Mouse (Mus musculus) layer of hippocampus, adult 8-10 months (tissue): ENCODE data around the gene Cux1. TPM values are rescaled to one million over a fixed set of nuclear protein-coding genes. Genes with fewer than 3 reads are reported as not detected.

Source experiments
- DNase-seq, 2 experiments: peaks; one replicate each; pipeline ENCODE4 v3.0.0; 2022; ENCODE audit warnings: low spot score in 2 of 2
- total RNA-seq, 4 experiments: library from RNA; stranded (reverse); gene quantifications; 2 replicates each; pipeline ENCODE4 v1.2.4; 2022

Cux1 gene
- total RNA-seq, 4 experiments from 2014 or later, result 37.3 to 53.2 (median 46.7) TPM

DNA sequence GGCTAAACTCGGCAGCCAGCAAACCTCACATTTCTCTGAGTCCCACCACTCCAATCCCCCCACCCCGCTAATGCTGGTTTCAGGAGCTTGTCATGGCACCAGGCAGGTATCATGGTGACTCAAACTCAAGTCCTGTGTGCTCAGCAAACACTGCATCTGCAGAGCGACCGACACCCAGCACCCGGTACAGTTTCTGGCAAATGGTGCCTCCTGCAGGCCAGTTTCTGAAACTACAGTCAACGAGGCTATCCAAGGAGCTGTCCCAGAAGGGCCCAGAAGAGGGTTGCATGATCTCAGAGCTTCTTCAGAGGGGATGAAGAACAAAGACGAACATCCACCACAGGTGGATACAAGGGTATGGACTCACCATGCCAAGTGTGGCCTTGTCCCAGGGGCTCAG is 316.3 kb downstream of the Cux1 start:
- peak in 1 of 2 experiments; percentile 38 for DNase-seq

DNA sequence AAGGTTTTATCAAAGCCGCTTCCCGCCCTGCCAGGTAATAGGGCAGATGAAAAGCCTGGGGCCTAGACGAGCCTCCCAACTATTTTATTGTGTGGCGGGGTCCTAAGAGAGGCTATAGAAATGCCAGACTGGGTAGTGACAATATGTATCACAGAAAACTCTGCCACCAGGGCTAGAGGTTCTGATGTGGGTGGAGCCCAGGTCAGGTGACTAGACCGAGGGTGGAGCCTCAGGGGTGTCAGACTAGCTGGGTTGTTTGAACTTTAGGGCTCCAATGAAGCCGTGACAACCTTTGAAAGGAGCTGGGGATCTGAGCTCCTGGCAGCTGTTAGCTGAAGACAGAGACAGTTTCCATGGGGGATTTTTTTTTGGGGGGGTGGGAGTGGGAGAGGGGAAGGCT is 318.8 kb downstream of the Cux1 start:
- DNase-seq, result no peak

GRCm38 (mm10) chr5:136246452-136246838 is 320.8 kb downstream of the Cux1 start, which contains the start of gene Sh2b2:
TSS of gene Sh2b2 (minus strand) at chr5:136246556.
- DNase-seq, result no peak

DNA sequence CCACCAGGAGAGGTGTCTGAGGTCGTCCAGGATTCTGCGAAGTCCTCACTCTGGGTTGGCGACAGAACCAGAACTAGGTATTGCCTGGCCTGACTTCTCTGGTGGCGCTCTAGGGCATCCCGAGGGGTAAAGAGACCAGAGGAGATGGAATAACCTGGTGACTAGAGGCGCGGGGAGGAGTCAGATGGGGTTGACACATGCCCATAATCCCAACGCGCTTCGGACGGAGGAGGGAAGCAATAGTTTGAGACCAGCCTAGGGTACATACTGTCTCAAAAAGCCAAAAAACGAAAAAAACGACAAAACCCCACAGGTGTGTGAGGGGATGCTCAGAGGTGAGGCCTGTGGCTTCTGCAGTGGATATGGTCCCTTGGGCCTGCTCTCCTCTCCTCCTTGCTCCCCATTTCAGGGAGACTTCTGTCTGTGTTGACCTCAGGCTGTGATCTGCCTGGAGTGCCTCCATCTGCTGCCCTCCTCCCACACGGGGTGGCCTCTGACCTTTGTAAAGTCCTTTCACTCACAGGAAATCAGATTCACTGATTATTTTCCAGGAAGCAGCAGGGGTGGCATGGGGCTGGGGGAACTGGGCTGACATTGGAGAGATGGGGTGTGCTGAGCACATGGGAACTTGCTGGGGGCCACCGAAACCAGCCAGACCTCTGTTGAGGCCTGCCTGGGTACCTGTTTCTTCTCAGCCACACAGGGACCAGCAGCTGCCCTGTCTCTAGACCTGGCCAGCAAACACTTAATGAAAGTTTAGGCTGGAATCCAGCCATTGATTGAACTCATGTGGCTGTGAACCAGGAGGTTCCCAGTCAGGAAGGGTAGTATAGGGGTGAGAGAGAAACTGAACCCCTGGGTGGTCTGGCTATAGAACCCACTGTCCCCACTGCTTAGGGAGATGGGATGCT is 321.5 kb downstream of the Cux1 start:
- no peak for DNase-seq

DNA sequence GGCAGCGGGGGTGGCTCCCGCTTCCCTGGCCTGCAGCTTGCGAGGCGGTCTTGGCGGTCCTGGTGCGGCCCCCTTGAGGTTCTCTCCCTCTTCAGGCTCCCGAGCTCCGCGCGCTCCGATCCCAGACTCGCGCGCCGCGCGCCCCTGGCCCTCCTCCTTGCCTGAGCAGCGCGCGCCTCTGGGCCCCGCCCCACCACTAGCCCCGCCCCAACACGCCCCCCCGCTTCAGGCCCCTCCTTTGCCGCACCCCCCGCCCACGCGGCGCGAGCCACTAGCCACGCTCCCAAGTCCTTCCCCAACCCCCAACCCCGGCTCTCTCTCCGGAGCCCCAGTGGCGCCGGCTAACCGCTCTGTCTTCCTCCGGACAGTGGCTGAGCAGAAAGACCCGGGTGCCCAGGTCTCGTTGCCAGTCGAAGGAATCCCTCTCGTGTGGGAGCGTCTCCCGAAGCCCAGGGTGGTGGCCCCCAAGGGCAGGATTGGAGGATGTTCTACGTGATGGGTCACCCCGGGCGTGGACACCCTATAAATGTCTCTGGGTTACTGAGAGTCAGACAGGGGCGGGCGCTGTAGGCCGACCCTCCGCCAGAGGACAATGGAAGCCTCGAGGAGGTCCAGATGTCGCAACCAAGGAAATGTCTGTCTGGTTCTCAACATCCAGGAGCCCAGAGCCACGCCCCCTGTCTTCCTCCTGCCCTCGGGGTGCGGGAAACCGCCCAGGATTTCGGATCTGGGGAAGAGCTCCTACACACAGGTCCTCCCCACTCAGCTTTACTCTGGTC is 322.3 kb downstream of the Cux1 start:
- peak; percentile 53 to 69 for DNase-seq

GRCm38 (mm10) chr5:136243851-136244761 is 323.2 kb downstream of the Cux1 start:
- DNase-seq, result no peak

DNA sequence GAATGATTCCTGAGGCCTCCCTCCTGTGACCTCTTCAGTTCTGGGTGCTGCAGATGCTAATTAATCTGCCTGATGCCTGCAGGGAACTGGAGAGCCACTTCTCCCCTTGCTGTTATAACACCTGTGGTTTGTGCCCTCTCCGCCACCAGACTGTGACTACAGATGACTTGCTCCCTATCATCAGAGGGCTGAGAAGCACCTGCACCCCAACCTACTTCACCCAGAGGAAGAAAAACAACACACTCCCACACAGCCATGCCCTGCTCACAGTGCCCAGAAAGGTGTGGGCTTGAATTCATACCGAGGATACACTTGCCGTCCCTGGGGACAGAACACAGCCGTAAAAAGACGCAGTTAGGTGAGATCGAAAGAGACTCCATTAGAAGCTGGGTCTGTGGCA is 326.1 kb downstream of the Cux1 start:
- DNase-seq, result no peak

DNA sequence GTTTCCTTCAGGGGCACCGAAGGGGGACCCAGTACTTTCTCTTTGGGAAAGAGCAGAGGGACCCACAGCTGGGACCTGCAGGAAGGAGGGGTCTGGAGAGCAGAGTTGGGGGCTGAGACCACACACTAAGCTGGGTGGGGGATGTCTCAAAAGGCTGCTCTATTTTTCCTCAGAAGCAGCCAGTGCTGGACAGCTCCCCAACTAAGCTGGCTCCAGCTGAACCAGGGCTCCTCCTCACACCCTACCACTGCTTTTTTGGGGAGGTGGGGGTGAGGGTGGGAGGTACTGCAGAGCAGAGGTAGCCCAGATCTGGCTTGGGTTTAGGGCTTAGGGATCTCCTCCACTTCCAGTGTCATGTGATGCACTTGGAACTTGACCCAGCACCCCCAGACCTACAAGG is 326.9 kb downstream of the Cux1 start:
- DNase-seq, result no peak

DNA sequence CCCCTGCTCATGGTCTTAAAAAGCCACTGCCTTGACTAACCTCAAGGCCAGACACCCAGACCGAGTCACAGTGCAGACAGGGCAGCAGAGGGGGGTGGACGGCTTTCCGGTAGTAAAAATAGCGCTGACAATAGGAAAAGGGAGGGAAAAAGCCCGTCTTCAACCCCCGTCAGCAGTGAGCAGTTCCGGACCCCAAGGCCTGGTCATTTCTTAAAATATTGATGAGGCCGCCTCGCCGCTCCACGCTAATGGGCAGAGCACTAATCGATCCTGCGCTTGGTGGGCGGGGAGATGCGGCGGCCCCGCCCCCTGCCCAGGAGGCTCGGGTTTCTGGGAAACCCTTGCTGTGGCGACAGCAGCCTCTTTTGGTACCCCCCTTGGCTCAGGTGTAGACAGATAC is 329.7 kb downstream of the Cux1 start:
- no peak for DNase-seq

GRCm38 (mm10) chr5:136236611-136237010 is 330.7 kb downstream of the Cux1 start:
- no peak for DNase-seq

DNA sequence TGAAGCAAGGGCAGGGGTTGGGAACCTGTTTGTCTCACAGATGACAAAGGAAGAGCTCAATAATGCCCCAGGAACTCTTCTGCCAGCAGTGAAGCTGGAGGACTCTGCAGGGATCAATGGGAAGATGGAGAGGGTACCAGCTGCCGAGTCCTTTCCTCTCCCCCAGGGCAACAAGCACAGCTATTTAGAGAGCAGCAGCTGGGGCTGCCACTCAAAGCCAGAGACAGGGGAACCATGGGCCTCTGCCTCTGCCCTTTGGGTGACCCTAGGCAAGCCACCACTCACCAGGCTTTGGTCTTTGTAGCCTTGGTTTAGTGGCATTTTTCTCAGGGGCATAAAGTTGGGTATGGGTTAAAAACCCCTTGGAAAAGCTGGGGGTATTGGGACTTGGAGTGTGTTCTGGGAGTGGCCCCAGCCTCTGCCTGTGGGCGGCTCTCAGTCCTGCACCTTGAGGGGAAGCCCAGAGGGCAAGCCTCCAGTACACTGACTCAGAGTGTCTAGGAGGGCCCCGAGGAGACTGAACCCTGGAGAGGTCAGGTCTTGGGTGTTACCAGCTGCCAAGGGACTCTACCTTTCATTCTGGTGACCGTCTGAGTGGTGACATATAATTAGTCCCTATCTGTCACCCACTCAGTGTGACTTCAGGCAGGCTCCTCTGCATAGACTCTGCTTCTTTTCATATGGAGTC is 336.8 kb downstream of the Cux1 start:
- no peak for DNase-seq

- DNase-seq, result no peak
Measured at GRCm38 (mm10) chr5:136226246-136226876, 340.9 kb downstream of the Cux1 start.

DNA sequence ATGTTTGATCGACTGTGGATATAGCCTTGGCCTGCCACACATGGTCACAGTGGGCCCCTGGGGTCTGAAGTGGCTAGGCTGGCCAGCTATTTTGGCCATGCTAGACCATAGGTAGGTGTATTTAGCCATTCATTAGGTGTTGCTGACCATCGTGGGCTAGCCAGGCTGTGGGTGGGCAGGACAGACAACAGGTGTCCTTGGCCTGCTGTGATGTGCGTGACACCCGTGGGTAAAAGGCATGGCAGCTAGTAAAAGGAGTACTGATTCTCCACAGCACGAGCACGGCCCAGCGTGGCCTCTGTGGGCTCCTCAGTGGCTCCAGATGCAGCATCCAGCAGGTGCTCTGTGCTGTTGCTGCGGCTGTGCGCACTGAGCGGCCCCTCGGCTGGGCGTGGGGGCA is 348.7 kb downstream of the Cux1 start:
- DNase-seq, result no peak

DNA sequence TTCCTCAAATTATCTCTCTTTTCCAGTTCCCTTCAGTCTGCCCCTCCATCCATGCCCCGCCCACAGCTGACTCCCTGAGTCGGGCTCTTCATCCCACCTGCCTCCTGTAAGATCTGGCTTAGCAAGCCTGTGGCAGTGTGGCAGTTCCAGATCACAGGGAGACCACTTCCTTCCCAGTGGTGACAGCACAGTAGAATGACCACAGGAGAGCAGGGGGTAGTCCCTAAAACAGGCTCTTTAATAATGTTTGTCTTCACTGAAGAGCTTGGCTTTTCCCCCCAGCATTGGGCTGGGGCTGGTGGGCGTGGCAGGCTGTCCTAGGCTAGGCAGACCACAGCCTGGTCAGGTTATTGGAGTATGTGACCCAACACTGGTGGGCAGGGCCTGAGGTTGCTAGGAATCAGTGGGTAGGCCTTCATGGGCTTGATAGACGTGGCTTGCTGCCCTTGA is 349.3 kb downstream of the Cux1 start:
- no peak for DNase-seq

- DNase-seq, result no peak
Measured at GRCm38 (mm10) chr5:136217004-136217665, 350.2 kb downstream of the Cux1 start.

GRCm38 (mm10) chr5:136215958-136216357 is 351.3 kb downstream of the Cux1 start:
- DNase-seq, result no peak

DNA sequence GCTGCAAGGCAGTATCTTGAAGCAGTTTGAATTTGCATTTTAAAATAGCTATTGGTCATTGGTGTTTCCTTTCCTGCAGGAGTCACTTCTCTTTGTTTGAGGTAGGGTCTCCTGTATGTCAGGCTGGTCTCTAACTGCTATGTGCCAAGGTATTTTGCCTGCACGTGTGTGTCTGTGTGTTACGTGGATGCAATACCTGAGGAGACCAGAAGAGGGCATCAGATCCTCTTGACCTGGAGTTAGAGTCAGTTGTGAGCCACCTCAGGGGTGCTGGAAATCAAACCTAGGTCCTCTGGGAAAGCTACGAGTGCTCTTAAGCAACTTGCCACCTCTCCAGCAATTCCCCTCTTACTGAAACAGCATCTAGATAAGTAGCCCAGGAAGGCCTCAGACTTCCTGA is 352.1 kb downstream of the Cux1 start:
- DNase-seq, result no peak

- no peak for DNase-seq
Measured at GRCm38 (mm10) chr5:136213716-136214115, 353.6 kb downstream of the Cux1 start.

GRCm38 (mm10) chr5:136212716-136213115 is 354.6 kb downstream of the Cux1 start:
- no peak for DNase-seq
